Mouse (Mus musculus) cerebellum, adult 2 months (tissue): ENCODE data around the gene Pard3b. TPM values are rescaled to one million over a fixed set of nuclear protein-coding genes. Genes with fewer than 3 reads are reported as not detected.

Source experiments
- DNase-seq, 2 experiments: peaks; one replicate each; pipeline ENCODE4 v3.0.0; 2021
- H3K27ac ChIP-seq: fragments of 200-500 bp; 2 replicates; pipeline ENCODE4 v1.5.1; 2012; ENCODE audit warnings: low read length, control low read depth, inconsistent platforms; ENCODE audit not compliant: insufficient read depth
- H3K27me3 ChIP-seq: fragments of 200-500 bp; 2 replicates; pipeline ENCODE4 v1.6.1; 2012; ENCODE audit warnings: inconsistent platforms, mild to moderate bottlenecking, low read length, moderate library complexity; ENCODE audit not compliant: control insufficient read depth, insufficient read depth
- H3K4me1 ChIP-seq: fragments of 200-500 bp; 2 replicates; pipeline ENCODE4 v1.6.1; 2011; ENCODE audit warnings: low read length; ENCODE audit not compliant: control insufficient read depth, insufficient read depth
- H3K4me3 ChIP-seq: fragments of 200-500 bp; replicated peaks from 2 replicates; pipeline ENCODE3; 2011; ENCODE audit warnings: mild to moderate bottlenecking, low read depth, low read length, control low read depth; ENCODE audit not compliant: insufficient read depth
- CTCF ChIP-seq: fragments of 200-500 bp; IDR thresholded peaks from 2 replicates; pipeline ENCODE4 v1.5.1; 2011; ENCODE audit warnings: low read depth, mild to moderate bottlenecking, control low read depth, low read length, moderate library complexity, borderline replicate concordance; ENCODE audit not compliant: insufficient read depth
- POLR2A ChIP-seq: fragments of 200-500 bp; IDR thresholded peaks from 2 replicates; pipeline ENCODE4 v1.6.1; 2011; ENCODE audit warnings: low read length, control low read depth, borderline replicate concordance; ENCODE audit not compliant: insufficient read depth
- WGBS: fragments of 180-500 bp; shearing (Covaris S2); methylation state at CpG from one replicate; pipeline ENCODE4 v1.1.7; 2018; 5-methylcytosine and 5-hydroxymethylcytosine counted together
- polyA plus RNA-seq: library from polyadenylated mRNA; depleted of rRNA; stranded (reverse); fragments of >200 nt; gene quantifications from 2 replicates; pipeline ENCODE4 v1.2.3, GENCODE M21; 2012

Gene Pard3b
- polyA plus RNA-seq, 1 experiment: 1.3 TPM

DNA sequence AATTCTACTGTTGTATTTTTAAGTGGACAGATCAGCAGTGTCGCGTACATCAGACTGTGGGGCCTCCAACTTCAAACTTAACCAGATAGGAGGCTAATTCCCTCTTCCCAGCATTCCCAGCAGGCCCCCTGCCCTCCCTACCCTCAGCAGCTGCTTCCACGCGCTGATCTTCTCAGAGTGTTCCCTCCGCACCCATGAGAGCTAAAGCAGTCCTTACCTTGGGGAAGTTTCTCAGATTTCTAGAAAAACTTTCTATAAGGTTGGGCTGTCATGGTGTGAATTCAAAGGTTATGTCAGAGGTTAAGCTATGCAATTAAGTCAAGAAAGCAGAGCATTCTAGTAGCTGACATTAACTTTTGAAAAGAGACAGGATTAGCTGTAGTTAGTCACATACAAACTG lies 686.6 kb downstream of the Pard3b start:
- TF ChIP-seq POLR2A: no peak
- TF ChIP-seq CTCF: no peak
- Histone ChIP-seq H3K4me3 (no peak overlapping the region), H3K27ac (no peak overlapping the region), H3K4me1 (no peaks in the 10 kb centered on the region), H3K27me3 (no peaks in the 10 kb centered on the region)
- DNase-seq: no peak
- 59% methylated on average over 5 of the region's 5 CpGs for WGBS

- DNase-seq: no peak
- WGBS: 87% methylated on average over 5 of the region's 5 CpGs
These were observed 689.1 kb downstream of the Pard3b start for GRCm38 (mm10) chr1:62327743-62328142.

GRCm38 (mm10) chr1:62328808-62329207 lies 690.2 kb downstream of the Pard3b start:
- no peaks in the 10 kb centered on the region for H3K27me3 ChIP-seq
- WGBS: 68% methylated on average over 3 of the region's 3 CpGs
- TF ChIP-seq CTCF (no peak), POLR2A (no peak)
- no peaks in the 10 kb centered on the region for H3K4me1 ChIP-seq
- H3K27ac ChIP-seq: no peak overlapping the region
- DNase-seq: no peak
- no peak overlapping the region for H3K4me3 ChIP-seq

More at GRCm38 (mm10) chr1:62327743-62328142, 689.1 kb downstream of the Pard3b start:
- no peak for TF ChIP-seq POLR2A
- TF ChIP-seq CTCF: no peak
- Histone ChIP-seq H3K4me3 (no peak overlapping the region), H3K4me1 (no peaks in the 10 kb centered on the region), H3K27me3 (no peaks in the 10 kb centered on the region), H3K27ac (no peak overlapping the region)

DNA sequence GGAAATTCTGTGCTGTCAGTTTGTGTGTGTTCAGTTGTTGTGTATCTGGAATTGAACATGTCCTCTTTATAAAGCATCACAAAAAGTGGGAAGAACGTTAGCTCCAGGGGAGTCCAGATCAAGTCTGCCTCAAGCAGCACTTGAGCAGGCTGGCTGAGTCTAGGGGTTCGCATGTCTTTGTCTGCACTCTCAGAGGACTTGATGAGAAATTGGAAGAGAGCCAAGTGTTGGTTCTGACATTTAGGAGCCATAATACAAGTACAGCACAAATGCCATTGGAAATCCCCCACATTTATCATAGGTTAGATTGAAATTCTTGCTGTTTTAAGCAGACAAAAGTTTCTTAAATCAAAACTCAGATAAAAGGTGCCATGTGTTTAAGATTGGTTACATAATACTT lies 694.4 kb downstream of the Pard3b start:
- Histone ChIP-seq H3K4me1 (no peaks in the 10 kb centered on the region), H3K4me3 (no peak overlapping the region), H3K27ac (no peak overlapping the region), H3K27me3 (no peaks in the 10 kb centered on the region)
- no peak for TF ChIP-seq POLR2A
- no peak for TF ChIP-seq CTCF
- no peak for DNase-seq
- WGBS: 29% methylated on average over 2 of the region's 2 CpGs

GRCm38 (mm10) chr1:62334196-62334595 lies 695.6 kb downstream of the Pard3b start:
- 61% methylated on average over 5 of the region's 5 CpGs for WGBS
- TF ChIP-seq CTCF (no peak), POLR2A (no peak)
- no peak for DNase-seq
- no peaks in the 10 kb centered on the region for H3K4me1 ChIP-seq
- H3K27ac ChIP-seq: no peak overlapping the region
- no peaks in the 10 kb centered on the region for H3K27me3 ChIP-seq
- H3K4me3 ChIP-seq: no peak overlapping the region

DNA sequence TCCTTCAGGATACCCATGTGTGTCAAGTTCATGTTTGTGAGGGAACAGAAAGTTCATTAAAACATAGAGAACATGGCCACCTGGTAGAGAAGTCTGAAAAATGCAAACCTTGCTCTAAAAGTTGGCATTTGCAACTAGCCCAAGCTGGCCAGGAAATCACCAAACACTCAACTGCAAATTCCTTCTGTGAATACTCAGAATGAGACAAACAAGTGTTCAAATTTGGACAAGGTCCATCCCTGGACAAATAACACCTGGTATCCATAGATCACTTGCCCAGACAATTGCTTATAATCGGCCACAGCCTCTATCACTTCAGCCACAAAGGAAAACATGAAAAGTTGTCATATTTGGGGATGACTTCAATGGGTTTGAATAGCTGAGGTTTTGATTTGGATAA lies 701.6 kb downstream of the Pard3b start:
- H3K27me3 ChIP-seq: no peaks in the 10 kb centered on the region
- DNase-seq: no peak
- no peaks in the 10 kb centered on the region for H3K4me1 ChIP-seq
- no peak overlapping the region for H3K4me3 ChIP-seq
- no peak overlapping the region for H3K27ac ChIP-seq
- no peak for TF ChIP-seq CTCF
- TF ChIP-seq POLR2A: no peak
- WGBS: 19% methylated on average over 1 of the region's 1 CpGs

DNA sequence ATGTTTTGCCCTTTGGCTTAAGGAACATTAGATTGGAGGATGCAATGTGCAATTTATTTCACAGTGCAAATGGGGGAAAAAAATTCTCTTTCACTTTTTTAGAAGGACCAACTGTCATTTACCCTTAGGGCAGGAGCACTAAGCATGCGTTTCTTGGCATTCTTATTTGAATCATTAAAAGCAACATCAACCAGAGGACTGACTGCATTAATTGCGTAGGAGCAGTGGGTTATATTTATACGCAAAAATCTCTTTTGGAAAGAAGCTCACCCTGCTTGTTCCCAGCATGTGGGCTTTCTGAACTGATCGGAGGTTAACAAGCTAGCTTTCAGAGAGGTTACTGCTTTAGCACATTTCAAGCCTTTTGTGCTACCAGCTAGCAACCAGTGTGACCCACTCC lies 705.7 kb downstream of the Pard3b start:
- no peaks in the 10 kb centered on the region for H3K27me3 ChIP-seq
- WGBS: 60% methylated on average over 4 of the region's 4 CpGs
- H3K4me3 ChIP-seq: no peak overlapping the region
- DNase-seq: no peak
- no peak overlapping the region for H3K27ac ChIP-seq
- H3K4me1 ChIP-seq: no peaks in the 10 kb centered on the region
- TF ChIP-seq CTCF: no peak
- TF ChIP-seq POLR2A: no peak

- Histone ChIP-seq H3K4me1 (no peaks in the 10 kb centered on the region), H3K4me3 (no peak overlapping the region), H3K27me3 (no peaks in the 10 kb centered on the region), H3K27ac (no peak overlapping the region)
- 97% methylated on average over 4 of the region's 4 CpGs for WGBS
- TF ChIP-seq POLR2A: no peak
- DNase-seq: no peak
These were observed 709.7 kb downstream of the Pard3b start for GRCm38 (mm10) chr1:62348371-62348770.

DNA sequence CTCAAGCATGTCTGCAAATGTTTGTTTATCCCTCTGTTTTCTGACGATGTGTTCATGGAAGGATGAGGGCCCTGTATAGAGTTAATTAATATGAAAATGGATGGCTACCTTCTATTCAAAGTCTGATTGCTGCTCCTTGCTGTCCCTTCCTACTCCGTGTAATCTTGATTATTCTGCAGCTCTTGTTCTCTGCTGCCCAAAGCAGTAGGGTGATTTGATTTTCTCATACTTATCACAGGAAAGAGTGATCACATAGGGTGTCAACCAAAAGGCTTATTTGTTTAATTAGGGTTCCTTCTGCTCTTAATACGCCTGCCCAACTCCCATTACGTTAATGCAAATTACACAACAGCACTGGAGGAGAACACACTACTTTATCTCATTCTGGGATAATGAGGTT lies 716.9 kb downstream of the Pard3b start:
- Histone ChIP-seq H3K4me3 (no peak overlapping the region), H3K27ac (no peak overlapping the region), H3K4me1 (no peaks in the 10 kb centered on the region), H3K27me3 (no peaks in the 10 kb centered on the region)
- 48% methylated on average over 4 of the region's 4 CpGs for WGBS
- no peak for DNase-seq
- no peak for TF ChIP-seq POLR2A
- TF ChIP-seq CTCF: no peak
